Mouse (Mus musculus): ENCODE data around the gene Rere. TPM values are rescaled to one million over a fixed set of nuclear protein-coding genes. Genes with fewer than 3 reads are reported as not detected.
A peak's percentile ranks its signal among the peaks of the same experiment; 100 is the strongest.

Rere gene
- polyA plus RNA-seq, 1 experiment, result 3.5 TPM

- Histone ChIP-seq H3K27me3 (ENCODE audit: control insufficient read depth) (no peaks in the 10 kb centered on the region), H3K4me3 (replicated peaks) (peak overlapping the region; percentile 12), H3K4me1 (ENCODE audit: control insufficient read depth) (peaks cover 57% of the 10 kb centered on the region), H3K9me3 (ENCODE audit: control insufficient read depth, low read length) (no peaks in the 10 kb centered on the region), H3K36me3 (ENCODE audit: control insufficient read depth) (peaks cover 48% of the 10 kb centered on the region)
- TF ChIP-seq GATA1 (IDR thresholded peaks at IDR 0.05; ENCODE audit: low read length) (no peak), TAL1 (IDR thresholded peaks at IDR 0.05; ENCODE audit: low read length) (no peak)
Measured at GRCm38 (mm10) chr4:150239087-150239480, 42.4 kb upstream of the Rere start.

GRCm38 (mm10) chr4:150239503-150239902 is 41.9 kb upstream of the Rere start:
- H3K4me1 ChIP-seq (ENCODE audit: control insufficient read depth), result peaks cover 53% of the 10 kb centered on the region
- peak overlapping the region; percentile 10 for H3K4me3 ChIP-seq (replicated peaks)
- H3K27me3 ChIP-seq (ENCODE audit: control insufficient read depth), result no peaks in the 10 kb centered on the region
- peaks cover 53% of the 10 kb centered on the region for H3K36me3 ChIP-seq (ENCODE audit: control insufficient read depth)
- no peaks in the 10 kb centered on the region for H3K9me3 ChIP-seq (ENCODE audit: control insufficient read depth, low read length)
- no peak for TF ChIP-seq GATA1 (IDR thresholded peaks at IDR 0.05; ENCODE audit: low read length)
- TF ChIP-seq TAL1 (IDR thresholded peaks at IDR 0.05; ENCODE audit: low read length), result no peak

- Histone ChIP-seq H3K27me3 (ENCODE audit: control insufficient read depth) (no peaks in the 10 kb centered on the region), H3K9me3 (ENCODE audit: control insufficient read depth, low read length) (no peaks in the 10 kb centered on the region), H3K36me3 (ENCODE audit: control insufficient read depth) (peaks cover 57% of the 10 kb centered on the region), H3K4me1 (ENCODE audit: control insufficient read depth) (peaks cover 49% of the 10 kb centered on the region), H3K4me3 (replicated peaks) (peak overlapping the region; percentile 28)
- TF ChIP-seq TAL1 (IDR thresholded peaks at IDR 0.05; ENCODE audit: low read length), result no peak
- TF ChIP-seq GATA1 (IDR thresholded peaks at IDR 0.05; ENCODE audit: low read length), result no peak
Measured at GRCm38 (mm10) chr4:150239951-150240368, 41.5 kb upstream of the Rere start.

GRCm38 (mm10) chr4:150240381-150240886 is 41.0 kb upstream of the Rere start:
- no peak overlapping the region for H3K4me3 ChIP-seq (replicated peaks)
- peaks cover 61% of the 10 kb centered on the region for H3K36me3 ChIP-seq (ENCODE audit: control insufficient read depth)
- peaks cover 44% of the 10 kb centered on the region for H3K4me1 ChIP-seq (ENCODE audit: control insufficient read depth)
- H3K27me3 ChIP-seq (ENCODE audit: control insufficient read depth), result no peaks in the 10 kb centered on the region
- no peaks in the 10 kb centered on the region for H3K9me3 ChIP-seq (ENCODE audit: control insufficient read depth, low read length)
- no peak for TF ChIP-seq TAL1 (IDR thresholded peaks at IDR 0.05; ENCODE audit: low read length)
- TF ChIP-seq GATA1 (IDR thresholded peaks at IDR 0.05; ENCODE audit: low read length), result no peak

GRCm38 (mm10) chr4:150241708-150242107 is 39.7 kb upstream of the Rere start:
- TF ChIP-seq GATA1 (IDR thresholded peaks at IDR 0.05; ENCODE audit: low read length), result no peak
- no peak overlapping the region for H3K4me3 ChIP-seq (replicated peaks)
- no peaks in the 10 kb centered on the region for H3K27me3 ChIP-seq (ENCODE audit: control insufficient read depth)
- no peaks in the 10 kb centered on the region for H3K9me3 ChIP-seq (ENCODE audit: control insufficient read depth, low read length)
- peaks cover 34% of the 10 kb centered on the region for H3K4me1 ChIP-seq (ENCODE audit: control insufficient read depth)
- H3K36me3 ChIP-seq (ENCODE audit: control insufficient read depth), result peaks cover 74% of the 10 kb centered on the region

- H3K27me3 ChIP-seq (ENCODE audit: control insufficient read depth), result no peaks in the 10 kb centered on the region
- TF ChIP-seq GATA1 (IDR thresholded peaks at IDR 0.05; ENCODE audit: low read length), result no peak
- H3K4me3 ChIP-seq (replicated peaks), result no peak overlapping the region
- H3K9me3 ChIP-seq (ENCODE audit: control insufficient read depth, low read length), result no peaks in the 10 kb centered on the region
- H3K4me1 ChIP-seq (ENCODE audit: control insufficient read depth), result peaks cover 28% of the 10 kb centered on the region
- peaks cover 84% of the 10 kb centered on the region for H3K36me3 ChIP-seq (ENCODE audit: control insufficient read depth)
Measured at GRCm38 (mm10) chr4:150242745-150243144, 38.7 kb upstream of the Rere start.

- no peak for TF ChIP-seq TAL1 (IDR thresholded peaks at IDR 0.05; ENCODE audit: low read length)
- TF ChIP-seq GATA1 (IDR thresholded peaks at IDR 0.05; ENCODE audit: low read length), result no peak
- no peaks in the 10 kb centered on the region for H3K9me3 ChIP-seq (ENCODE audit: control insufficient read depth, low read length)
- H3K27me3 ChIP-seq (ENCODE audit: control insufficient read depth), result no peaks in the 10 kb centered on the region
- peaks cover 9% of the 10 kb centered on the region for H3K4me1 ChIP-seq (ENCODE audit: control insufficient read depth)
- peaks cover 93% of the 10 kb centered on the region for H3K36me3 ChIP-seq (ENCODE audit: control insufficient read depth)
- H3K4me3 ChIP-seq (replicated peaks), result no peak overlapping the region
Measured at GRCm38 (mm10) chr4:150245876-150246275, 35.6 kb upstream of the Rere start.

GRCm38 (mm10) chr4:150248009-150248408 is 33.4 kb upstream of the Rere start:
- no peaks in the 10 kb centered on the region for H3K9me3 ChIP-seq (ENCODE audit: control insufficient read depth, low read length)
- TF ChIP-seq TAL1 (IDR thresholded peaks at IDR 0.05; ENCODE audit: low read length), result no peak
- TF ChIP-seq GATA1 (IDR thresholded peaks at IDR 0.05; ENCODE audit: low read length), result no peak
- peaks cover 76% of the 10 kb centered on the region for H3K36me3 ChIP-seq (ENCODE audit: control insufficient read depth)

GRCm38 (mm10) chr4:150248917-150249316 is 32.5 kb upstream of the Rere start:
- peaks cover 67% of the 10 kb centered on the region for H3K36me3 ChIP-seq (ENCODE audit: control insufficient read depth)

More at GRCm38 (mm10) chr4:150248009-150248408, 33.4 kb upstream of the Rere start:
- peaks cover 5% of the 10 kb centered on the region for H3K4me1 ChIP-seq (ENCODE audit: control insufficient read depth)
- no peaks in the 10 kb centered on the region for H3K27me3 ChIP-seq (ENCODE audit: control insufficient read depth)
- no peak overlapping the region for H3K4me3 ChIP-seq (replicated peaks)

GRCm38 (mm10) chr4:150249731-150250270 is 31.6 kb upstream of the Rere start:
- TF ChIP-seq TAL1 (IDR thresholded peaks at IDR 0.05; ENCODE audit: low read length), result no peak
- no peak for TF ChIP-seq GATA1 (IDR thresholded peaks at IDR 0.05; ENCODE audit: low read length)
- peaks cover 58% of the 10 kb centered on the region for H3K36me3 ChIP-seq (ENCODE audit: control insufficient read depth)
- no peaks in the 10 kb centered on the region for H3K9me3 ChIP-seq (ENCODE audit: control insufficient read depth, low read length)
- H3K4me3 ChIP-seq (replicated peaks), result no peak overlapping the region
- H3K27me3 ChIP-seq (ENCODE audit: control insufficient read depth), result no peaks in the 10 kb centered on the region
- H3K4me1 ChIP-seq (ENCODE audit: control insufficient read depth), result peaks cover 5% of the 10 kb centered on the region

More at GRCm38 (mm10) chr4:150248917-150249316, 32.5 kb upstream of the Rere start:
- H3K9me3 ChIP-seq (ENCODE audit: control insufficient read depth, low read length), result no peaks in the 10 kb centered on the region
- no peak overlapping the region for H3K4me3 ChIP-seq (replicated peaks)
- H3K4me1 ChIP-seq (ENCODE audit: control insufficient read depth), result peaks cover 5% of the 10 kb centered on the region
- no peaks in the 10 kb centered on the region for H3K27me3 ChIP-seq (ENCODE audit: control insufficient read depth)
- TF ChIP-seq TAL1 (IDR thresholded peaks at IDR 0.05; ENCODE audit: low read length) (no peak), GATA1 (IDR thresholded peaks at IDR 0.05; ENCODE audit: low read length) (no peak)

Measured in erythroblast, embryonic 14.5 days (primary cell).